Mouse (Mus musculus) myocyte (in vitro differentiated cells): ENCODE results near the gene Ccdc15. TPM values are rescaled to one million over a fixed set of nuclear protein-coding genes. Genes with fewer than 3 reads are reported as not detected.

Source experiments
- H3K27me3 ChIP-seq: one replicate; pipeline ENCODE4 v1.6.1; 2011; ENCODE audit not compliant: control insufficient read depth, insufficient read depth, insufficient read length
- H3K36me3 ChIP-seq: one replicate; pipeline ENCODE4 v1.6.1; 2011; ENCODE audit not compliant: control insufficient read depth, insufficient read depth
- H3K4me2 ChIP-seq: one replicate; pipeline ENCODE4 v1.6.1; 2011; ENCODE audit warnings: low read depth, control low read depth
- H3K4me3 ChIP-seq: one replicate; pipeline ENCODE4 v1.5.1; 2011; ENCODE audit warnings: mild to moderate bottlenecking, control low read depth, moderate library complexity
- H3K79me2 ChIP-seq: one replicate; pipeline ENCODE4 v1.6.1; 2011; ENCODE audit not compliant: control insufficient read depth, insufficient read depth
- H3ac ChIP-seq: one replicate; pipeline ENCODE4 v1.6.1; 2011; ENCODE audit not compliant: control insufficient read depth, insufficient read length
- CEBPB ChIP-seq: IDR thresholded peaks from 2 replicates; pipeline ENCODE4 v1.6.1; 2011; ENCODE audit warnings: mild to moderate bottlenecking, moderate library complexity; ENCODE audit not compliant: poor library complexity, insufficient read depth, severe bottlenecking
- E2F4 ChIP-seq: IDR thresholded peaks from one replicate; pipeline ENCODE4 v1.6.1; 2011; ENCODE audit warnings: mild to moderate bottlenecking, control low read depth, moderate library complexity; ENCODE audit not compliant: insufficient read depth
- MAX ChIP-seq: IDR thresholded peaks from one replicate; pipeline ENCODE4 v1.6.1; 2011; ENCODE audit warnings: low read depth, mild to moderate bottlenecking, control low read depth
- MYOD1 ChIP-seq, 3 experiments: IDR thresholded peaks; one replicate each; pipeline ENCODE4 v1.6.1; 2011; ENCODE audit warnings: control low read depth in 2 of 3, low read depth in 2 of 3, mild to moderate bottlenecking in 2 of 3, moderate library complexity in 1 of 3; ENCODE audit not compliant: insufficient read length in 2 of 3, control insufficient read depth in 1 of 3
- MYOG ChIP-seq, 3 experiments: IDR thresholded peaks; one replicate each; pipeline ENCODE4 v1.6.1; 2011; ENCODE audit warnings: control low read depth in 2 of 3, low read depth in 2 of 3, mild to moderate bottlenecking in 2 of 3; ENCODE audit not compliant: insufficient read length in 2 of 3, control insufficient read depth in 1 of 3, insufficient read depth in 1 of 3
- POLR2A ChIP-seq: IDR thresholded peaks from one replicate; pipeline ENCODE4 v1.6.1; 2011; ENCODE audit warnings: low read depth, mild to moderate bottlenecking, control low read depth, moderate library complexity; ENCODE audit not compliant: insufficient read length
- POLR2AphosphoS2 ChIP-seq: IDR thresholded peaks from one replicate; pipeline ENCODE4 v1.6.1; 2011; ENCODE audit warnings: low read depth, control low read depth; ENCODE audit not compliant: insufficient read length
- REST ChIP-seq: IDR thresholded peaks from one replicate; pipeline ENCODE4 v1.6.1; 2011; ENCODE audit warnings: mild to moderate bottlenecking, control low read depth, moderate library complexity; ENCODE audit not compliant: insufficient read depth, insufficient read length
- SRF ChIP-seq: IDR thresholded peaks from one replicate; pipeline ENCODE4 v1.6.1; 2011; ENCODE audit warnings: low read depth; ENCODE audit not compliant: control insufficient read depth, insufficient read length
- TCF12 ChIP-seq: IDR thresholded peaks from one replicate; pipeline ENCODE4 v1.6.1; 2011; ENCODE audit warnings: mild to moderate bottlenecking, control low read depth; ENCODE audit not compliant: poor library complexity, insufficient read depth, severe bottlenecking
- TCF3 ChIP-seq: IDR thresholded peaks from one replicate; pipeline ENCODE4 v1.6.1; 2011; ENCODE audit warnings: low read depth, control low read depth; ENCODE audit not compliant: insufficient read length
- USF1 ChIP-seq: IDR thresholded peaks from one replicate; pipeline ENCODE4 v1.6.1; 2011; ENCODE audit warnings: low read depth, mild to moderate bottlenecking, control low read depth, moderate library complexity
- polyA plus RNA-seq: library from polyadenylated mRNA; unstranded; fragments of >200 nt; fragmentation: generic; extraction: Trizol; gene quantifications from one replicate; pipeline ENCODE4 v1.2.1, GENCODE M21; 2012; ENCODE audit warnings: missing spikeins

The Ccdc15 gene
- polyA plus RNA-seq, 1 experiment: 0.38 TPM

DNA sequence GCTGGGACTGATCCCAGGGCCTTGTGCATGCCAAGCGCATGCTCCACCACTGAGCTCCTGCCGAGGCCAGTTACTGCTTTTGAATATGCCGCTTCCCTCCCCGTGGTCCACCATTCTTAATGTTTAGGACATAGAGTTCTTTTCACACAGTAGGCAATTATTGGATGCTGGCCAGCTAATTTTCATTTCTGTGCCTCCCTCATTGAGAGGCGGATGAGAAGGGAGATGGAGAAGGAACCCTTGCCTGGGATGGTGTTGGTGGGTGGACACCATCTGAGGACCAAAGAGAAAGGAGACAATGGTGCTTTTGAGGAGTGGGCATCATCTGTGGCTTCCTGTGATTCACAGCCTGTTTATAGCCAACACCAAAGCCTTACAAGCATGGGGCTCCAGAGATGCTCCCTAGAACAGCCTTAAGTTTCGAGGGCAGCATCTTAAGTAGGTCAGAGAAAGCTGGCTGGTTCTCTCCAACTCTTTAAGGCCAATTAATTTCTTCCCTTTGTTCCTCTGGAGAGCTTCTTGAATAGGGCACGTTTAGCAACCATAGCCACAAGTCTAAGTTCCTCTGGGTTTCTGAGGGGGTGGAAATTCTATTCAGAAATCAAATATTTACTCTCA lies 10.6 kb upstream of the Ccdc15 start:
- H3K36me3 ChIP-seq: no peaks in the 10 kb centered on the region
- no peak overlapping the region for H3K4me3 ChIP-seq
- H3K79me2 ChIP-seq: no peaks in the 10 kb centered on the region
- no peak for TF ChIP-seq MYOG (IDR thresholded peaks at IDR 0.05; ENCODE audit: control insufficient read depth in 1 of 3, insufficient read depth in 1 of 3, insufficient read length in 2 of 3, low read depth in 2 of 3)
- TF ChIP-seq POLR2A: no peak
- TF ChIP-seq MAX: no peak
- H3K4me2 ChIP-seq: no peak overlapping the region
- H3ac ChIP-seq: no peak overlapping the region
- H3K27me3 ChIP-seq: no peaks in the 10 kb centered on the region

DNA sequence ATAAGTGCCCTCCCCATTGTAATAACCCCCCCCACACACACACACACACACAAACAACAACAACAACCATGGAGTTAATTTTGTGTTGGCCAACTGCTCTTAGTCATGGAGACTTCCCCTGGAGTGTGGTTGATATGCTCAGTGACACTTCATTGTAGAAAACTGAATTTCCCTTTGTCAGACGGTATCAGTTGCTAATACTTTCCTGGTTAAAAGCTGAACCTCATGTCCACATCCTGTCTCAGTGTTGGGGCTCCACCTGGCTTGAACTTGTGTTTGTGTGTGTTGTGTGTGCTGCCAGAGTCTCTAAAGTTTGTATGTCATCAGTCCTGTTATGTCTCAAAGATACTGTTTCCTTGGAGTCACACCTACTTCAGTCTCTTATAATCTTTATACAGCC lies 6.3 kb upstream of the Ccdc15 start:
- H3K4me2 ChIP-seq: no peak overlapping the region
- no peak overlapping the region for H3ac ChIP-seq
- no peak overlapping the region for H3K4me3 ChIP-seq
- H3K79me2 ChIP-seq: no peaks in the 10 kb centered on the region
- TF ChIP-seq POLR2A (no peak), TCF3 (no peak), POLR2AphosphoS2 (no peak), USF1 (no peak), CEBPB (no peak), SRF (no peak), REST (no peak), MYOD1 (IDR thresholded peaks at IDR 0.05; ENCODE audit: control insufficient read depth in 1 of 3, insufficient read length in 2 of 3, low read depth in 2 of 3) (no peak), MYOG (IDR thresholded peaks at IDR 0.05; ENCODE audit: control insufficient read depth in 1 of 3, insufficient read depth in 1 of 3, insufficient read length in 2 of 3, low read depth in 2 of 3) (no peak), TCF12 (no peak), E2F4 (no peak), MAX (no peak)
- no peaks in the 10 kb centered on the region for H3K36me3 ChIP-seq
- H3K27me3 ChIP-seq: no peaks in the 10 kb centered on the region

DNA sequence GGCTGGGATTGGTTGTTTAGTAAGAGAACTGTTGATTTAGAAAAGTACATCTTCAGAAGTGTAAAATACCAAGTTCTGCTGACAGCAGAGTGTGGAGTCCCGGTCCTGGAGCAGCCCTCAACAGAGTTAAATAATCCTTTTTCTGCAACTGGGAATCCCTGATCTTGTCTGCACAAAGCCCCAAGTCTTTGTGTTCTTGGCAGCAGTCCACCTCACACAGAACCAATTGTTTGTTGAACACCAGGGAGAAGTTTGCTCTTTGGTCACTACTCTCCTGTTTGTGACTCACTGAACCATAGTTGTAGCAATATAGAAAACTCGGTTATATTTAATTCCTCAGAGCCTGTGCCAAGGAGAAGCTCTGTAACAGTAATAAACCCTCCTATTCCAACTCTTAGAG lies 3.0 kb upstream of the Ccdc15 start:
- Histone ChIP-seq H3K27me3 (no peaks in the 10 kb centered on the region), H3K79me2 (no peaks in the 10 kb centered on the region), H3K36me3 (no peaks in the 10 kb centered on the region), H3ac (no peak overlapping the region), H3K4me2 (no peak overlapping the region), H3K4me3 (no peak overlapping the region)
- TF ChIP-seq MYOG (IDR thresholded peaks at IDR 0.05; ENCODE audit: control insufficient read depth in 1 of 3, insufficient read depth in 1 of 3, insufficient read length in 2 of 3, low read depth in 2 of 3) (no peak), MYOD1 (IDR thresholded peaks at IDR 0.05; ENCODE audit: control insufficient read depth in 1 of 3, insufficient read length in 2 of 3, low read depth in 2 of 3) (no peak), TCF12 (no peak), USF1 (no peak), E2F4 (no peak)

DNA sequence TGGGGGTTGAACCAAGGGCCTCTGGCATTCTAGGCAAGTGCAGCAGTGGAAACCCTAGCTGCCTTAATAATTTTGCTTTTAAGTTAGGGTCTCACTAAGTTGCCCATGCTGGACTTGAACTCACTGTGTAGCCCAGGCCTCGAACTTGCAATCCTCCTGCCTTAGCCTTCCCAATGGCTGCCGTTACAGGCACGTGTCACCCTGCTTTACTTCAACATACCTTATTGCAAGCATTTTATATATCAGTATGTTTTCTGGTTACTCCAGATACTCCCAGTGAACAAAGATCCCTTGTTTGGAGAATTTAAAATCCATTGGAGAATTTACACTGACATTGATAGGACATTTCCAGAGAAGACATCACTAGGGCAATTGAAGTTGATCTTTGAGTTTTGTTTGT lies 818 bp upstream of the Ccdc15 start:
- H3K79me2 ChIP-seq: no peaks in the 10 kb centered on the region
- peak overlapping the region; percentile 23 for H3ac ChIP-seq
- no peaks in the 10 kb centered on the region for H3K27me3 ChIP-seq
- TF ChIP-seq USF1 (no peak), REST (no peak), E2F4 (no peak), POLR2A (no peak), MAX (no peak)
- no peaks in the 10 kb centered on the region for H3K36me3 ChIP-seq
- peak overlapping the region; percentile 52 for H3K4me3 ChIP-seq
- H3K4me2 ChIP-seq: peak overlapping the region; percentile 86

DNA sequence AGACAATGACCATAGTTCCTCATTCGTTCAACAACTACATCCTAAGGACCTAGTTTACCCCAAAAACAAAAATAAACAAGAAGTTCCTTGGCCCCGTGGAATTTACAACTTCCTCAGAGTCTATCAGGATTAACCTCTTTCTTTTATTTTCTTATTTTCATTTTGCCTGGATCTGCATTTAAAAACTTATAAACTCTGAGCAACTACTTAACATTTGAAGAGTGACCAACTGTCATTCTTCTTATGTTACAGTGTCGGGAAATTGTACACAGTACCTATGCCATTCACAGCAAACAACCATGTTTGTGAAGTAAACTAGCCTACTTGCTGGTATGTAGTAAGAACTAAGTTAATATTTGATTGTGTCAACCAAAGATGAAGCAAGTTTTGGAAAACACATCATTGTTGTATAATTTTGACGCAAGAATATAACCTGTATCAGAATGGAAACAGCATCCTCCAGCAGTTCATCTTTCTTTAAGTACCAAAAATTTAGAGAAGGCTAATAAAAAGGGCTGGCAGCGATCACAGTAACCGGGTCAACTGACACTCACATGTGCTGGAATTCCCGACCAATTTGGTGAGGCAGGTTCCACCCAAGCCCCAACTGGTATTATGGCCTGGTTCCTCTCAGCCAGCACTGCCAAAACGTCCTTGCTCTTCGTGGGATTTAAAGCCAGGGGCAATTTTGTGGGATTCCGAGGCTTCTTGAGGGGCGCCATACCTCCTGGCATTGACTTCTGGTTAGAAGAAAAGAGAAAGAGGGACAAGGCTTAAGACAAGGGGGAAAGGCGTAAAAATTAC lies 846 bp downstream of the Ccdc15 start:
- TF ChIP-seq MYOG (IDR thresholded peaks at IDR 0.05; ENCODE audit: control insufficient read depth in 1 of 3, insufficient read depth in 1 of 3, insufficient read length in 2 of 3, low read depth in 2 of 3) (no peak), POLR2AphosphoS2 (no peak), REST (no peak), USF1 (no peak), POLR2A (no peak), TCF12 (no peak), SRF (no peak), MAX (no peak), MYOD1 (IDR thresholded peaks at IDR 0.05; ENCODE audit: control insufficient read depth in 1 of 3, insufficient read length in 2 of 3, low read depth in 2 of 3) (no peak), E2F4 (no peak), TCF3 (no peak), CEBPB (no peak)
- H3K27me3 ChIP-seq: no peaks in the 10 kb centered on the region
- H3K36me3 ChIP-seq: no peaks in the 10 kb centered on the region
- peak overlapping the region; percentile 23 for H3ac ChIP-seq
- H3K4me2 ChIP-seq: peak overlapping the region; percentile 74
- H3K79me2 ChIP-seq: no peaks in the 10 kb centered on the region
- peak overlapping the region; percentile 52 for H3K4me3 ChIP-seq
